Mouse (Mus musculus) CH12.LX (cell line): Measurements from ENCODE around the gene Wdr34. TPM values are rescaled to one million over a fixed set of nuclear protein-coding genes. Genes with fewer than 3 reads are reported as not detected.

Experiments
- DNase-seq: peaks from one replicate; pipeline ENCODE4 v3.0.0-alpha.2; 2013; ENCODE audit errors: extremely low read depth
- H3K27ac ChIP-seq: 2 replicates; pipeline ENCODE4 v1.5.1; 2012; ENCODE audit warnings: low read depth, mild to moderate bottlenecking, control low read depth, moderate library complexity; ENCODE audit not compliant: insufficient read depth
- H3K27me3 ChIP-seq: replicated peaks from 2 replicates; pipeline ENCODE3; 2012; ENCODE audit warnings: inconsistent platforms
- H3K36me3 ChIP-seq, 2 experiments: replicated peaks in 1 of 2; 2 replicates each; pipeline versions ENCODE3 to v1.6.1; 2012; ENCODE audit warnings: inconsistent platforms in 1 of 2, low read length in 1 of 2, mild to moderate bottlenecking in 1 of 2, mixed read lengths in 1 of 2, moderate library complexity in 1 of 2; ENCODE audit not compliant: control insufficient read depth in 1 of 2, insufficient read depth in 1 of 2
- H3K4me1 ChIP-seq, 2 experiments: 2 replicates each; pipeline ENCODE4 v1.6.1; 2012; ENCODE audit warnings: inconsistent platforms in 1 of 2, moderate library complexity in 1 of 2; ENCODE audit not compliant: insufficient read depth in 2 of 2, control insufficient read depth in 1 of 2
- H3K4me2 ChIP-seq: 2 replicates; pipeline ENCODE4 v1.6.1; 2012; ENCODE audit warnings: low read depth, mild to moderate bottlenecking, control low read depth; ENCODE audit not compliant: poor library complexity, insufficient read depth, severe bottlenecking
- H3K4me3 ChIP-seq, 3 experiments: fragments of 150-350 bp in 1 of 3; sonication (generic) in 1 of 3; replicated peaks in 1 of 3; 2 replicates each; pipeline versions ENCODE3 to v1.5.1; 2011 to 2012; ENCODE audit warnings: low read depth in 2 of 3, low read length in 2 of 3, mild to moderate bottlenecking in 2 of 3, moderate library complexity in 2 of 3, control low read depth in 1 of 3, improper control_type of control experiment in 1 of 3, inconsistent platforms in 1 of 3, mixed read lengths in 1 of 3; ENCODE audit not compliant: poor library complexity in 1 of 3
- H3K79me2 ChIP-seq: replicated peaks from 2 replicates; pipeline ENCODE4 v1.6.1; 2012; ENCODE audit warnings: mild to moderate bottlenecking, moderate library complexity; ENCODE audit not compliant: control insufficient read depth, poor library complexity, insufficient read depth, severe bottlenecking; ENCODE audit errors: extremely low read depth
- H3K9ac ChIP-seq: 2 replicates; pipeline ENCODE4 v1.6.1; 2012; ENCODE audit warnings: low read depth, mild to moderate bottlenecking, control low read depth, moderate library complexity; ENCODE audit not compliant: insufficient read depth
- H3K9me3 ChIP-seq: replicated peaks from 2 replicates; pipeline ENCODE3; 2012; ENCODE audit warnings: low read length, inconsistent platforms, mixed read lengths
- BHLHE40 ChIP-seq: IDR thresholded peaks from 2 replicates; pipeline ENCODE4 v1.6.1; 2011; ENCODE audit warnings: mild to moderate bottlenecking, low read depth, low read length, improper control_type of control experiment
- CHD1 ChIP-seq: IDR thresholded peaks from 2 replicates; pipeline ENCODE4 v1.6.1; 2012; ENCODE audit warnings: low read depth, low read length, improper control_type of control experiment, inconsistent platforms
- CHD2 ChIP-seq: IDR thresholded peaks from 2 replicates; pipeline ENCODE4 v1.6.1; 2011; ENCODE audit warnings: low read length, improper control_type of control experiment
- CTCF ChIP-seq, 2 experiments: IDR thresholded peaks in 1 of 2; conservative IDR thresholded peaks in 1 of 2; 2 replicates each; pipeline ENCODE4 v1.5.1; 2011 to 2012; ENCODE audit warnings: low read depth in 2 of 2, low read length in 2 of 2, improper control_type of control experiment in 1 of 2, inconsistent platforms in 1 of 2, mild to moderate bottlenecking in 1 of 2, moderate library complexity in 1 of 2
- E2F4 ChIP-seq: IDR thresholded peaks from 2 replicates; pipeline ENCODE4 v1.6.1; 2011; ENCODE audit warnings: low read depth, low read length, improper control_type of control experiment; ENCODE audit not compliant: insufficient replicate concordance
- ELF1 ChIP-seq: IDR thresholded peaks from 2 replicates; pipeline ENCODE4 v1.6.1; 2014; ENCODE audit warnings: low read depth, mild to moderate bottlenecking, inconsistent platforms, low read length, improper control_type of control experiment
- EP300 ChIP-seq: IDR thresholded peaks from 2 replicates; pipeline ENCODE4 v1.6.1; 2011; ENCODE audit warnings: low read length, improper control_type of control experiment
- ETS1 ChIP-seq: conservative IDR thresholded peaks from 2 replicates; pipeline ENCODE4 v1.6.1; 2012; ENCODE audit warnings: low read depth, mild to moderate bottlenecking, inconsistent platforms, low read length, improper control_type of control experiment, moderate library complexity
- GABPA ChIP-seq: IDR thresholded peaks from 2 replicates; pipeline ENCODE4 v1.6.1; 2012; ENCODE audit warnings: low read depth, low read length, improper control_type of control experiment, inconsistent platforms; ENCODE audit not compliant: insufficient replicate concordance
- HCFC1 ChIP-seq: IDR thresholded peaks from 2 replicates; pipeline ENCODE4 v1.6.1; 2012; ENCODE audit warnings: low read depth, mild to moderate bottlenecking, inconsistent platforms, low read length, improper control_type of control experiment
- IRF4 ChIP-seq: IDR thresholded peaks from 2 replicates; pipeline ENCODE4 v1.6.1; 2014; ENCODE audit warnings: low read depth, mild to moderate bottlenecking, inconsistent platforms, low read length, improper control_type of control experiment
- JUN ChIP-seq: IDR thresholded peaks from 2 replicates; pipeline ENCODE4 v1.6.1; 2011; ENCODE audit warnings: low read depth, mild to moderate bottlenecking, low read length, improper control_type of control experiment, moderate library complexity; ENCODE audit not compliant: insufficient read depth
- JUND ChIP-seq: conservative IDR thresholded peaks from 2 replicates; pipeline ENCODE4 v1.6.1; 2011; ENCODE audit warnings: low read depth, low read length, improper control_type of control experiment
- KAT2A ChIP-seq: IDR thresholded peaks from 2 replicates; pipeline ENCODE4 v1.6.1; 2012; ENCODE audit warnings: low read length, improper control_type of control experiment, inconsistent platforms; ENCODE audit not compliant: insufficient replicate concordance
- MAFK ChIP-seq: IDR thresholded peaks from 2 replicates; pipeline ENCODE4 v1.6.1; 2011; ENCODE audit warnings: low read length, improper control_type of control experiment; ENCODE audit not compliant: insufficient replicate concordance
- MAX ChIP-seq: IDR thresholded peaks from 2 replicates; pipeline ENCODE4 v1.6.1; 2011; ENCODE audit warnings: low read length, improper control_type of control experiment
- MAZ ChIP-seq: IDR thresholded peaks from 2 replicates; pipeline ENCODE4 v1.6.1; 2012; ENCODE audit warnings: low read depth, mild to moderate bottlenecking, inconsistent platforms, low read length, improper control_type of control experiment, moderate library complexity
- MEF2A ChIP-seq: IDR thresholded peaks from 2 replicates; pipeline ENCODE4 v1.6.1; 2014; ENCODE audit warnings: low read depth, mild to moderate bottlenecking, inconsistent platforms, low read length, improper control_type of control experiment, borderline replicate concordance
- MXI1 ChIP-seq: IDR thresholded peaks from 2 replicates; pipeline ENCODE4 v1.6.1; 2011; ENCODE audit warnings: mild to moderate bottlenecking, low read depth, low read length, improper control_type of control experiment
- MYC ChIP-seq: IDR thresholded peaks from 2 replicates; pipeline ENCODE4 v1.6.1; 2011; ENCODE audit warnings: low read depth, mild to moderate bottlenecking, improper control_type of control experiment, low read length
- NELFE ChIP-seq: IDR thresholded peaks from 2 replicates; pipeline ENCODE4 v1.6.1; 2011; ENCODE audit warnings: low read depth, low read length, improper control_type of control experiment
- NRF1 ChIP-seq: IDR thresholded peaks from 2 replicates; pipeline ENCODE4 v1.6.1; 2014; ENCODE audit warnings: low read depth, mild to moderate bottlenecking, inconsistent platforms, low read length, improper control_type of control experiment, moderate library complexity
- PAX5 ChIP-seq: IDR thresholded peaks from 2 replicates; pipeline ENCODE4 v1.6.1; 2012; ENCODE audit warnings: low read length, inconsistent platforms, mixed read lengths
- POLR2A ChIP-seq: IDR thresholded peaks from 2 replicates; pipeline ENCODE4 v1.6.1; 2011; ENCODE audit warnings: low read depth, mild to moderate bottlenecking, improper control_type of control experiment, low read length
- POLR2AphosphoS2 ChIP-seq: IDR thresholded peaks from 2 replicates; pipeline ENCODE4 v1.6.1; 2011; ENCODE audit warnings: low read depth, low read length, improper control_type of control experiment
- RAD21 ChIP-seq: IDR thresholded peaks from 2 replicates; pipeline ENCODE4 v1.6.1; 2011; ENCODE audit warnings: low read depth, mild to moderate bottlenecking, low read length, improper control_type of control experiment, moderate library complexity
- RCOR1 ChIP-seq: conservative IDR thresholded peaks from 2 replicates; pipeline ENCODE4 v1.6.1; 2012; ENCODE audit warnings: low read depth, mild to moderate bottlenecking, inconsistent platforms, low read length, improper control_type of control experiment
- SIN3A ChIP-seq: IDR thresholded peaks from 2 replicates; pipeline ENCODE4 v1.6.1; 2012; ENCODE audit warnings: low read length, improper control_type of control experiment, inconsistent platforms
- SMC3 ChIP-seq: IDR thresholded peaks from 2 replicates; pipeline ENCODE4 v1.6.1; 2011; ENCODE audit warnings: low read depth, low read length, improper control_type of control experiment
- TBP ChIP-seq: conservative IDR thresholded peaks from 2 replicates; pipeline ENCODE4 v1.6.1; 2011; ENCODE audit warnings: low read depth, low read length, improper control_type of control experiment
- TCF12 ChIP-seq: IDR thresholded peaks from 2 replicates; pipeline ENCODE4 v1.6.1; 2014; ENCODE audit warnings: low read depth, mild to moderate bottlenecking, inconsistent platforms, low read length, improper control_type of control experiment
- UBTF ChIP-seq: IDR thresholded peaks from 2 replicates; pipeline ENCODE4 v1.6.1; 2012; ENCODE audit warnings: low read depth, mild to moderate bottlenecking, inconsistent platforms, low read length, improper control_type of control experiment, moderate library complexity
- USF1 ChIP-seq: IDR thresholded peaks from 2 replicates; pipeline ENCODE4 v1.6.1; 2014; ENCODE audit warnings: low read depth, mild to moderate bottlenecking, inconsistent platforms, low read length, improper control_type of control experiment
- USF2 ChIP-seq: conservative IDR thresholded peaks from 2 replicates; pipeline ENCODE4 v1.6.1; 2011; ENCODE audit warnings: low read depth, low read length, improper control_type of control experiment
- ZC3H11A ChIP-seq: IDR thresholded peaks from 2 replicates; pipeline ENCODE4 v1.6.1; 2012; ENCODE audit warnings: low read depth, mild to moderate bottlenecking, inconsistent platforms, low read length, improper control_type of control experiment
- ZKSCAN1 ChIP-seq: IDR thresholded peaks from 2 replicates; pipeline ENCODE4 v1.6.1; 2012; ENCODE audit warnings: low read depth, inconsistent platforms, low read length, improper control_type of control experiment, borderline replicate concordance
- ZMIZ1 ChIP-seq: IDR thresholded peaks from 2 replicates; pipeline ENCODE4 v1.6.1; 2012; ENCODE audit warnings: low read depth, mild to moderate bottlenecking, inconsistent platforms, low read length, improper control_type of control experiment
- ZNF384 ChIP-seq: IDR thresholded peaks from 2 replicates; pipeline ENCODE4 v1.6.1; 2012; ENCODE audit warnings: low read depth, low read length, improper control_type of control experiment, inconsistent platforms
- dilution Hi-C: fragments of 300-500 bp; cut with MboI; formaldehyde crosslinking; loops from 2 replicates; pipeline ENCODE4 v1.14.3; 2020; ENCODE audit warnings: low sequenced_read_pairs; ENCODE audit not compliant: extremely low pct_unique_long_range_greater_than_20kb, extremely low pct_ligation_motif_present
- in situ Hi-C: fragments of 300-500 bp; cut with MboI; formaldehyde crosslinking; loops from 3 replicates; pipeline ENCODE4 v1.14.3; 2019; ENCODE audit warnings: low sequenced_read_pairs, low pct_ligation_motif_present, low pct_unique_long_range_greater_than_20kb, mixed read lengths
- polyA plus RNA-seq: library from polyadenylated mRNA; unstranded; fragments of >175 nt; gene quantifications from 2 replicates; pipeline ENCODE4 v1.2.1, GENCODE M21; 2012; ENCODE audit warnings: low read depth; ENCODE audit not compliant: insufficient read length
- total RNA-seq, 2 experiments: library from RNA; depleted of rRNA; stranded (reverse); fragments of 300-350 nt in 1 of 2; fragments of >200 nt in 1 of 2; gene quantifications; 2 replicates each; pipeline ENCODE4 v1.2.3; 2012 to 2014

Wdr34 gene
- 23.2 and 26.5 TPM in 2 replicates for total RNA-seq (2012; rRNA removed)
- total RNA-seq (2014; rRNA removed) = 21.4 and 24.7 TPM in 2 replicates
- 28.0 and 28.6 TPM in 2 replicates for polyA plus RNA-seq

GRCm38 (mm10) chr2:30048699-30049388 is at the start of gene Wdr34:
Gene Wdr34 (minus strand): TSS chr2:30048881.
- peak; percentile 96 for DNase-seq
- TF ChIP-seq USF2 (no peak), GABPA (no peak), CHD2 (peak; percentile 58; the same call in 1 of the 2 replicates), ZNF384 (no peak), EP300 (no peak), SMC3 (no peak), ZKSCAN1 (no peak), RCOR1 (no peak; the same call in 1 of the 2 replicates), CHD1 (no peak), JUND (no peak), MAFK (no peak), ELF1 (peak; percentile 89), HCFC1 (peak; percentile 93), ZC3H11A (no peak), SIN3A (peak; percentile 98), TCF12 (peak; percentile 86), POLR2A (peak; percentile 80), MAX (no peak; the same call in 1 of the 2 replicates), TBP (0 out of 2 replicates have a peak, but pooled peaks have one; percentile 71), IRF4 (0 out of 2 replicates have a peak, but pooled peaks have one; percentile 15), JUN (no peak), BHLHE40 (no peak), PAX5 (no peak), E2F4 (peak; percentile 59; the same call in 1 of the 2 replicates), MEF2A (peak; percentile 7; the same call in 1 of the 2 replicates), NRF1 (peak; percentile 92), POLR2AphosphoS2 (no peak; the same call in 1 of the 2 replicates), RAD21 (no peak), MYC (no peak), USF1 (no peak), ETS1 (no peak), UBTF (no peak; the same call in 1 of the 2 replicates), MXI1 (peak; percentile 100), CTCF (conservative IDR thresholded peaks at IDR 0.05 in 1 of 2, IDR thresholded peaks at IDR 0.05 in 1 of 2; ENCODE audit: low read depth in 2 of 2, low read length in 2 of 2) (no peak), NELFE (0 out of 2 replicates have a peak, but pooled peaks have one; percentile 55), ZMIZ1 (0 out of 2 replicates have a peak, but pooled peaks have one; percentile 71), MAZ (peak; percentile 66; the same call in 1 of the 2 replicates), KAT2A (peak; percentile 80; the same call in 1 of the 2 replicates)
- TF ChIP-seq, all 38 proteins: peak for 16
- H3K36me3 ChIP-seq = peaks cover 0 to 24% of the 10 kb centered on the region in 2 experiments
- H3K27ac ChIP-seq = peak within 1 kb of the TSS; percentile 65
- no peaks in the 10 kb centered on the region for H3K79me2 ChIP-seq
- no peaks in the 10 kb centered on the region for H3K9me3 ChIP-seq
- H3K4me3 ChIP-seq = peak within 1 kb of the TSS; percentile 62 to 98 (median 70)
- in situ Hi-C loops (loop anchor here (10.0 kb wide), 1 partner anchor 116 kb away; no protein-coding TSS in a partner anchor), dilution Hi-C loops (no loop called here)
- H3K27me3 ChIP-seq = no peaks in the 10 kb centered on the region
- peak within 1 kb of the TSS; percentile 92 for H3K9ac ChIP-seq
- H3K4me1 ChIP-seq = peaks cover 7 to 20% of the 10 kb centered on the region in 2 experiments
- H3K4me2 ChIP-seq = peak within 1 kb of the TSS; percentile 41
